Mouse (Mus musculus) c-Kit-positive CD71-positive TER-119-negative erythroid progenitor cells, embryonic 14.5 days (primary cell): ENCODE data around the gene Dlgap4.

Source experiments
- DNase-seq: peaks from one replicate; pipeline ENCODE4 v3.0.0-alpha.2; 2013; ENCODE audit warnings: low read depth

The Dlgap4 gene

DNA sequence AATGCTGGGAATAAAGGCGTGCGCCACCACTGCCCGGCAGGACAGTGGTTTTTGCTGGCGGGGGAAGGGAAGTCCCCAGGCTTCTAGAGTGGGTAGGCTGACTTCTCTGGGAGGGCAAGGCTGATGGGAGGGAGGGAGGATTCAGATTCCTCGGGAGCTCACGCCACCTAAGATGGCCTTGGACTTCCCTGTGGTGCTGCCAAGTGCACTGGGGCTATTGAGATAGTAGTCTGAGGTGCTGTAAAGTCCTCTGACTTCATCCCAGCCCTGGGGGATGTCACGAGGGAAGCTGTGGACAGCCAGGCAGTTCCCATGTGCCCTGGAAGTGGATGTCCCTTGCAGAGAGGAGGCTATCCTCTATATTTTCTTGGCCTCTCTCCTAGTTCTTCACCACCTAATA lies 124.5 kb downstream of the Dlgap4 start:
- DNase-seq = no peak

DNA sequence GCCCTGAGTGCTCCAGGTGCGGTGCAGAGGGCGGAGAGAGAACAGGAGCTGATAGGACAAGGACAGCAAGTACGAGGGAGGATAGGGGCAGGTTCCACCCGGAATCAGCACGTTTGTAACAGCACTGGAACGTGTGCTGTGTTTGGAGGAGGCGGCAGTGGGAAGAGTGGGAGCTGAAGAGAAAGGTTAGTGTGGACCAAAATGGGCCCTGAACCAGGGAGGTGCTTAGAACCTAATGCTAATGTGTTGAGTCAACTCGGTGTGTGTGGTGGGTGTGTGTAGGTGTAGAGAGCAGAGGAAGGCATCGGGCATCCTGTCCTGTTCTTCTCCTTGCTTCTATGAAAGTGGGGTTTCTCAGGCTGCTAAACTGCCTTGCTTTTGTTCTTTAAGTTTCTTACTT lies 127.8 kb downstream of the Dlgap4 start:
- DNase-seq = no peak

DNA sequence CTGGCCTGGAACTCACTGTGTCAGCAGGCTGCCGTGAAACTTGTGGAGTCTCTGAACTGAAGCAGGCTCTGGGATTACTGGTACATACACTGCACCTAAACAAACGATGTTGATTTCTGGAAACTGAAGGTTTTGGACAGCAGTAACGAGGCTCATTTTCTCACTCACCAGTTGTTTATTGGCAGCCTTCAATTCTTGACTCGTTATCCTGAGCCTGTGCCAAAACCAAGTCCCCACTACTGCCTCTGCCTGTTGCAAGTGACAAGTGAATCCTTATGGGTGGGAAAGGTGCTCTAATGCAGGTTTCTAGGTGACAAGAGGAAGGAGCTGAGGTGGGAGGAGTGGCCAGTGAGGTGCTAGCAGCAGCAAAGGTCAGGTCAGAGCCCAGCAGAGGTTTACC lies 128.5 kb downstream of the Dlgap4 start:
- no peak for DNase-seq

DNA sequence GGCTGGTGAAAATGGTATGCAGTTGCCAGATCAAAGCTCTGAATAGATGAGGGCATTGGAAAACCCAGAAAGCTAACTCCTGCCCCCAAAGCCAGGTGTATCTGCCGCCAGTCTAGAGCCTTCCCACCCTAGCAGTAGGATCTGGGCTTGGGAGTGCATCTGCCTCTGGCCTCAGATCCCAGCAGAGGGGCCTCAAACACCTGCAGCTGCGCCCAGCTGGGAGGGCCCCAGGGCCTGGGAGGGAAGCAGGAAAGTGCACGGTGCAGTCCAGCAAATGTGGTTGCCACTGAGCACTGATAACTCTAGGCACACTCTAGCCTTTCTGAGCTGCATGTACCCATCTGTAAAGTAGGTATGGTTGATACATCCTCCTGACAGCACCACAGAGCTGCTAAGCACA lies 129.7 kb downstream of the Dlgap4 start:
- no peak for DNase-seq

DNA sequence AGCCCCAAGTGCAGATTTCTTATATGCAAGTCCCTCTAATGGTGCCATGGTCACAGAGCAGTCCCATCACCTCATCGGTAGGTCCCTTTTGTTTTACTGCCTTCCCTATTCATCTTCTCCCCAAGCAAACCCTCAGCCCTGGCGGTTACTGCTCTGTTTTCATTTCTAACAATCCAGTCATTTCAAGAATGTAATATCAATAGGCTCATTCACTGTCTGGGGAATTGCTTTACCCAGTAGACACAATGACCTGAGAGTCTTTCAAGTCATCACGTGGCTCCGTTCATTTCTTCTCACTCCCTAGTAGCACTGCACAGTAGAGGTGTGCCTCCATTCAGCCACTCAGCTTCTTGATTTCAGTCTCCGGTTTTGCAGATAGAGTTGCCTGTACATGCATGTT lies 130.9 kb downstream of the Dlgap4 start:
- DNase-seq = no peak

DNA sequence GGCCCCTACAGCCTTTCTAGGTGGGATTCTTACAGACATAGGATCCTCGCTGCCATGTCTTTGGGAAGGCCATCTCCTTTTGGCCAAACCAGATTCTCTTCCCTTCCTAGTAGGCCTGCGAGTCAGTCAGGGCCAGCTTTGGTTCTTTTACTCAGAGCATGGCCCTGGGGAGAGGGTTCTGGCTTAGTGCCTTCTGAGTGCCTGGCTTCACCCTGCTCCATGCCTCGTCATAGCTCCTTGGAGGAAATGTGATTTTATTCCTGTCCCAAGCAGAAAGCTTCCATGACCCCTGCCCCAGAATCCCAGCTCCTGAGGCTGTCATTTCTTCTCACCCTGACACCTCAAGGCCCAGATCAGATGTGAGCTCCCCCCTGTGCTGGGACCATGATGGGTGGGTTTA lies 133.8 kb downstream of the Dlgap4 start:
- no peak for DNase-seq

DNA sequence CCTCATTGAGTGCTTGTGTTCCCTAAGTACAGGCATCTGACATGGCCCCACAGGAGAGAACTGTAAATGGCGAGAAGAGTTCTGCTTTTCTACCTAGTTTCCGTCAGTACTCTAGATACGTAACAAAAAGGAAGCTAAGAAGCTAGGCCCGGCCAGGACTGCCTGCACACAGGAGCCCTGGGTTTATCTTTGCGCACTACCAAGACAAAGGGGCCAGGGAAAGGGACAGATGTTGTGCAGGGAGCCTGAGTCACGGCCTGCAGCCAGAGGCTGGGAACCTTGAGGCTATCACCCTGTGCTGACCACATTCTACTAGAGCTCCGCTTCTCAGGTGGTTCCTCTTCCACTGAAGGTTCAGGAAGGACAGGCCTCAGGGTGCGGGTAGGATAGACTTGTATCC lies 136.2 kb downstream of the Dlgap4 start:
- DNase-seq = no peak

DNA sequence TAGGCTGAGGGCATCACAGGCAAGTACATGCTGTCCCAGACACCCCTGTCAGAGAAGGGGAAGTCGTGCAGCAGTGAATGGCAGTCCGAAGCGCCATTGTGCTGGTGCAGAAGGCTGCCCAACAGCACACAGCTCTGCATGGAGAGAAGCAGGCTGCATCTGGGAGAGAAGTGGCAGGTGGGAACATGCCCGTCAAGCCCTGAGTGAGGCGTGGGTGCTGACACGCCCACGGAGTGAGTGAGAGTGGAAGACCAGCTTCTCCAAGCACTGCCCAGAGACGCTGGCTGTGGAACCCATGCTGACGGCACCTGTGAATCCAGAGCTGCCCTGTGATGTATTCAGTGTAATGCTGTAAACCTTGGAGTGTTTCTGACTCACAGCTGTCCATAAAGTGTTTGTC lies 143.4 kb downstream of the Dlgap4 start:
- DNase-seq = no peak

DNA sequence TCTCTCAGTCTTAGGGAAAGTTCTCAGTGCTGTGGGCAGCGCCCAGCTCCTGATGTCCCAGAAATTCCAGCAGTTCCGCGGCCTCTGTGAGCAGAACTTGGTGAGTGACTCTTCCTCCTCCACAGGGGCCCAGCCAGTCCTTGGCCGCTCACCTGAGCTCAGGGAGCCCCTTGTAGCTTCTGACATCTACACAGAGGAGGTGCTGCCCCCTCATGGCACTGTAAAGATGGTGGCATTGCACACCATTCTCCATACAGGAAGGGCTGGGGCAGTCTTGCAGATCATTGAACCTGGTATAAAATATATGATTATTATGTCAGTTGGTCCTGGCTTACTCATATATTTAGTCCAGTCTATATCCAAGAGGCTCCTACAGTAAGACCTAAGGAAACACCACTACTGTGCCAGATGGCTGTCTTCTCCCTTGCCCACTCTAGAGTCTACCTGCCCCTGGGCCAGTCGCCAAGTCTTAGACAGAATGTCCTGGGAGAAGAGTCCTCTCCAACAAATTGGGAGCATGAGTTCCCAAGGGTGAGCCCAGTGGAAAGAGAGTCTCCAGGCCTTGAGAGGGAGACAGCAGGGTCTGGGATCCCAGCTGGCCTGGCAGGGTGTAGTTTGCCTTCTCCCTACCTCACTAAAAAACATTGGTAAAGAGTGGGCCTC lies 147.5 kb downstream of the Dlgap4 start:
- no peak for DNase-seq

DNA sequence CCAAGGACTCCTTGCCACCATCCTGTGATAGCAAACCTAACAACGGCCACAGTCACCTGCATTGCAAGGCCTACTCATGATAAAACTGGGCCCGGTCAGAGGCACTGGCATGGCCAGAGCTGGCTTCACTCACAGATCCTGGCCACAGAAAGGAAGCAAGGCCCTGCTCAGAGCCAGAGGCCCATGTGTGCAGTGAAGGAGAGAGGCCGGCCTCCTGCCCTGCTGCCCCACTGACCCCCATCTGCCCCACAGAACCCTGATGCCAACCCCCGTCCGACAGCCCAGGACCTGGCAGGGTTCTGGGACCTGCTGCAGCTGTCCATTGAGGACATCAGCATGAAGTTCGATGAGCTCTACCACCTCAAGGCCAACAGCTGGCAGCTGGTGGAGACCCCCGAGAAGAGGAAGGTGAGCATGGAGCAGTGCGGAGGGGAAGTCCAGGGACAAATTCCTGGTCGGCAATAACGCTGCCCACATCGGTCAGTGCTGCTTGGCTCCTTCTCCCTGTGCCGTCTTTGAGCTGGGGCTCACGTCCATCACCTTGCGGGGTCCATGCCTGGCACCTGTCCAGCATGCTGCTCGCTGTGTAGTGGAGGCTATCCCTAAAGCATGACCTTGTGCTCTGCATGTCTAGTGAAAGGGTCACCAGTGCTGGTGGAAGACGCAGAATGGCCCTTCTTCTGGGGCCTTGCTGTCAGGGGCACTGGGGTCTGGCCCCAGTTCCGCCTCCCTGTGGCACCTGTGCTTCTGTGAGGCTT lies 148.2 kb downstream of the Dlgap4 start:
- DNase-seq = no peak

DNA sequence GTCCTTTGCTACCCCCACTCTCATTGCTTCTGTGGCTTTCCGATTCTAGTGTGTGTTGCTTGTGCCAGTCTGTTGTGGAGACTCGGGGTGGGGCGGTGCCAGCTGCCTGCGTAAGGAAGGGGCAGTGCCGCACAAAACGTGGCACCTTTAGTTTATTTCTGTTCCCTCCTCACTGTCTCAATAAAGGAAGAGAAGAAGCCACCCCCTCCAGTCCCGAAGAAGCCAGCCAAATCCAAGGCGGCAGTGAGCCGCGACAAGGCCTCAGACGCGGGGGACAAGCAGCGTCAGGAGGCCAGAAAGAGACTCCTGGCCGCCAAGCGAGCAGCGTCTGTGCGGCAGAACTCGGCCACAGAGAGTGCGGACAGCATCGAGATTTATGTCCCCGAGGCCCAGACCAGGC lies 149.0 kb downstream of the Dlgap4 start:
- DNase-seq = no peak

DNA sequence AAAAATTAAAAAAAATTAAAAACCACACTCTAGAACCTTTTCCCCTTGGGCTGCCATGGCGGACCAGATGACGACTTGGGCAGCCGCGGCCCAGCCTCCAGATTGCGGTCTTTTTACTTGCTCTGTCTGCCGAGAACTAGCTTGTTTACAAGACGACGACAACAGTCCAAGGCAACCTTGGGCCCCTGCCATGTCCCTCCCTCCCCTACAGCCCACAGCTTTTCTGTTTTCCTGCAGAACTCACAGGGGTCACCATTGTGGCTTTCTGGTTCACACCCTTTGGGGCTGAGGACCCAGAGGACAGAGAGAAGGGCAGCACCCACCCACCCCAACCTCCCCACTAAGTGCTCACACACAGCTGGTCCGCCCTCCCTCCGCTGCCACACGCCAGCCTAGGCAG lies 149.6 kb downstream of the Dlgap4 start:
- DNase-seq = no peak

DNA sequence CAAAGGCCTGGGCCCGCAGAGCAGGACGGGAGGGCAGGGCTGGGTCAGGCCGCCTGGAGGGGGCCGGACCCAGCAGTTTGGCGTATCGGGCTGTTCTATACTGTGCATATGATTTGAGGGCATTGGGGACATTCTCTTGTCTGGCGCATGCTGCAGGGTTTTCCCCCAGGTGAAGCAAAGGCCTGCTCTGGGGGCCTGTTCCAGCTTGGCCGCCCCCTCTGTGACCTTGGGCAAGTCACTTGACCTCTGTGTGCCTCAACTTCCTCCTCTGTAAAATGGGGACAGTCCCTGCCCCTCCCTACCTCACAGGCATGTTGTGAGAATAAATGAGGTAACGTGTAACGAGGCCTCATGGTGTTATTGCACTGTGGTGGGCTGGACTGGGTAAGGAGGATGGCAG lies 150.5 kb downstream of the Dlgap4 start:
- no peak for DNase-seq

DNA sequence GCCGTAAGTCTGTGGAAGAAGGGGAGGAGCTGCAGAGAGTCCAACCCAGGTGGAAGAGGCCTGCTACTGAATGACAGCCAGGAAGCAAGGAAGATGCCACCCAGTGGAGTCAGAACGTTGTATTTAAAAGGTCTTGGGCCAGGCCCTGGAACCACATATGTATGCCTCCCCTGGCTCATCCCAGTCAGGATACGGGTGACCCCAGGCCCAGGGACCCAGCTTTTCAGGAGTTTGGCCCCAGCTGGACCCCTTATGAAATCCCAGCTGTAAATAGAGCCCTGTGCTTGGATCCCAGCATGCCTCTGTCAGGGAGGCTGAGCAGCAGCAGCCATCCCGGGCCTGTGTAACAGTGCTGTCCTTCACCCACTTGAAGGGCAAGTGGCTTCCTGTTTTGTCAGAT lies 151.2 kb downstream of the Dlgap4 start:
- no peak for DNase-seq

DNA sequence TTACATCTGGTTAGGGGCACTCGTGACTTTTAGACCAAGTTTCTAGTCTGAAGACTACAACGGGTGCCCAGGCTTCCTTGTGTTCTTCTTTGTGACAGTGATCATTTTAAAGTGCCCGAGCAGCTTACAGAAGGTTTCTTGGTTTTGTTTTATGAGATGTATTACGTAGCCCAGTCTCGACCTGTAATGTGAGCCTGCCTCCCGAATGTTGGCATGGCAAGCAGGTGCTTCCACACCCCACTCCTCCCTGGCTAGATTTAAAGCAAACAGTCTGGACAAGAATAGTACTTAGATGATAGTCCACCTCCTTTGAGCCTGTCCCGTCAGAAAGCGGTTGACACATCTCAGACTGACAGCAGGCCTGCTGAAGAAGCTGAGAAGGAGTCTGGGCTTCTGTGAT lies 152.1 kb downstream of the Dlgap4 start:
- DNase-seq = no peak

DNA sequence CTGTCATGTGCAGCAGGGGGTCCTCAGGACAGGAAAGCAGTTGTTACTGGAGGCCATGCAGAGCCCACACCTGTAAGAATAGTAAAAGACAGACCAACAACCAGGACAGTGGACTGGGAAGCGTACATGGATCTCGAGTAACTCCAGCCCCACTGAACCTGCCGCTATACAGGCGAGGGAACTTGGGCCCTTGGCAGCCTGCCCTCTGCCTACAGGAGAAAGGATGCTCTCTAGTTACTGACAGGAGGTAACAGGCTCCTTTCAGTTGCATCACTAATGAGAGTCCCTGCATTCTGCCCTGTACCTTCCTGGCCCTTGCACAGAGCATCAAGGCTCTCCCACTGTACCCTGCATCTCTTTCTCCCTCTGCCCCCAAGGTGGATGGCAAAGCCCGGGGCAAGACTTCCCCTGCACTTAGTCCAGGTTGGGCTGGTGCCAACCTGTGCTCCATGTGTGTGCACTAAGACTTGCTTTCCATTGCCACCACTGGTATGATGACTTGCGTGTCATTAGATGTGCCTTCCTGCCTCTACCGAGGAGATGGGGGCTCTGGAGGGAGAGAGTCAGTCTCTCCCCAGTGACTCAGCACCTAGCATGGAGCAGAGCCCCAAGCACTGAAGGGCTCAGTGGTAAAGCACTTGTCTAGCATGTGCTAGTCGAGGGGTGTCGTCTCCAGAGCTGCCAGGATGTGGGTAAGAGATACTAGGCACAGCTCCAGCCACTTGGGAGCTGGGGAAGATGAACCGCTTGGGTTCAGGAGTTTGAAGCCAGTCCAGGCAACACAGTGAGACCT lies 152.9 kb downstream of the Dlgap4 start:
- DNase-seq = no peak

DNA sequence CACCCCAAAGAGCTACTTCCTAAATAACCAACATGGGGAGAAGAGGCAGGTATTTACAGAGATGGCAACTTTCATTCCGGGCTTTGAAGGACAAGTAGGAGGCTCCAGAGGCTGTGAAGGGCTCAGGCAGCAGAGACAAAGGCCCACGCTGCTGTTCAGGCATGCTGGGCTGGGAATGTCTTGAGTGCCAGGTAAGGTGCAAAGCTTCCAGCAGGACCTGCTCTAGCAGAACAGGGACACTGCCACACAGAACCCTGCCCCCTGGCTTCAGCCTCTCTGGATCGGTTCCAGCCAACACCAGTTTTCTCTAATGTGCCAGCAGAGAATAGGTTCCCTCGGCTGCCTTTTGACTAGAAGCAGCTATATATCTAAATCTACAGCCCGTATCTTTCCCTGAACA lies 153.6 kb downstream of the Dlgap4 start:
- DNase-seq = no peak

DNA sequence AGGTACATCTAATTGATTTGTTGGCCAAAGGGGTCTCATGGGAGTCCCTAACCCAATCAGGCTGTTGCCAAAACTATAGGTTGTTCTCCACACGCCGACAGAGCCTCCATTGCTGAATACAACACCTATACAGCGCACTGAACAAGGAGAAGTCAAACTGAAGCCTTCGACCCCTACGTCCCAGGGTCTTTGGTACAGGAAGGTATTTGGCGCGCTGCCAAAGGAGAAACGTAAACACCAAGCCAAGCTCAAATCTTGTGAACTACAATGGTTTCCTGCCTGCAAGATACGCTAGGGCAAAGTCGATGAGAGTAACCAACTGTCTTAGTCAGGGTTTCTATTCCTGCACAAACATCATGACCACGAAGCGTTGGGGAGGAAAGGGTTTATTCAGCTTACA lies 155.8 kb downstream of the Dlgap4 start:
- DNase-seq = no peak

DNA sequence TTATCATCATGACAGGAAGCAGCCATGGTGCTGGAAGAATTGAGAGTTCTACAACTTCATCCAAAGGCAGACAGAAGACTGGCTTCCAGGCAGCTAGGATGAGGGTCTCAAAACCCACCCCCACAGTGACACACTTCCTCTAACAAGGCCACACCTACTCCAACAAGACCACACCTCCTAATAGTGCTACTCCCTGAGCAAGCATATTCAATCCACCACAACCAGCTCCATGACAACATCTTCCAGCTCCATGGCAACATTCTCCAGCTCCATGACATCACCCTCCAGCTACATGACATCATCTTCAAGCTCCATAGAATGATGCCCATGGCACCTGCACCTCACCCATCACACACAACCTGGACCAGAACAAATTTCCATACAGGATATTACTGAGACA lies 160.0 kb downstream of the Dlgap4 start:
- no peak for DNase-seq

DNA sequence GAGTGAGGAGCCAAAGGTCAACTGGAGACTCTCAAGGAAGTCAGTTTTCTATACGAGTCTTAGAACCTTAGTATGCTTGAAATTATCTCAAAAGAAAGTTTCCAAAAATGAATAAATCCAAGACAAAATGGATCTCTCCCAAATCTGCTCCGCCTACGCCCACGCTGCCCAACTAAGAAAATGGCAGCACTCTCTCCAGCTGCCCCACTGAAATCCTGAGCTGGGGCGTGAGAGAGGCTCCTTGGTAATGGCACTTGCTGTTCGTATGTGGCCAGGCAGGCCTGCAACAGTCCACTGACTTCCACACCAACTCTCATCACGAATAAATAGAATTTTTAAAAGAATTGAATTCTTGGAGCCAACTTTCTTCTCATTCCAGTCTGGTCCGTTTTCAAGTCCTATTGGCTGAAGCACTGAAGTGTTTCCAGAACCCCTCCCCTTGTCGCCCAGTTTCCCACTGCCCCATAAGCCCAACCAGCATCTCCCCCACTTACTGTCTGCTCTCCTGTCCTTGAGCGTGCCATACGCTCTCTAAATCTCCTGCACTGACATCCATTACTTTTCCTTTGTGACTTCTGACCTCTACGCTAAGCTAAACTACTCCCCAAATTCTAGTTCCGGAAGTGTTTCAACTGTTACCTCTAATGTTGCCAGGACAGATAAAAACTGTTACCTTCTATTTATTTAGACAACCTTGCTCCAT lies 160.7 kb downstream of the Dlgap4 start:
- DNase-seq = no peak

DNA sequence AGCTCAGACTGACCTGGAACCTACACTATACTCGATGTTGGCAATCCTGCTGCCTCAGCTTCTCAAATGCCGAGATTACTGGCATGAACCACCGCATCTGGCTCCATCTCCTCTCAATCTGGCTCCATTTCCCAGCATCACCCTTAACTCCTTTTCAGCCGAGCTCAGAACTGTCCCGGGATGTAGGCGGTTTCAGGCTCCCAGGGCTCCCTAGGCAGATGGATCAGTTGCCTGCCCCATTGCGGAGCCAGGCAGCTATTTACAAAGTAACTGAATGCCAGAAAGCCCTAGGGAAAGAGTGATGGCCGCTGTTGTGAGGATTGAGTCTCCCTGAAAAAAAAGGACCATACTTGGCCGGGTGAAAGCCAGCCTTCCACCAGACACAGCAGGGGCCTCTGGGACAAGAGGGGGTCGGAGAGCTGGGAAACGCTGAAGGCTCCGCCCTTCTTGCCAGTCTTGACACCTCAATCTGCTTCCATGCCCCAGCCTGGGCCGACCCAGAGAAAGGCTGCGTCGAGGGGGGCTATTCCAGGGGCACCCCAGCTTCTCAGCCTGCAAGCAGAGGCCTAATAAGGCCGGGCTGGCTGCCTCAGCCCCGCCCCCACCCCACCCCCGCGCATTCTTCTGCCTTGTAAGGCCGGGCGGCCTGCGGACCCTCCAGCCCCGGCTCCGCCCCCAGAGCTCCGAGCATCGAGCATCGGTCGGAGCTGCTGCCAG lies 161.4 kb downstream of the Dlgap4 start, which contains the start of gene Myl9:
Myl9 (plus strand) TSS at position 683 of the 717 bp plus-strand sequence.
- DNase-seq = no peak
